Mouse (Mus musculus) gastrocnemius, adult 8-10 months (tissue): Measurements from ENCODE around the gene Dnah5. TPM values are rescaled to one million over a fixed set of nuclear protein-coding genes. Genes with fewer than 3 reads are reported as not detected.
"Not testable (repeated sequence)": the region's sequence is repeated elsewhere in the genome, so short reads cannot be mapped to it uniquely, and the experiment has no call there.

Experiments used
- DNase-seq, 2 experiments: peaks; one replicate each; pipeline ENCODE4 v3.0.0; 2022; ENCODE audit warnings: low spot score in 2 of 2
- total RNA-seq, 4 experiments: library from RNA; stranded (reverse); gene quantifications; 2 replicates each; pipeline ENCODE4 v1.2.4; 2022

The Dnah5 gene
- total RNA-seq, 4 experiments from 2014 or later: not detected

DNA sequence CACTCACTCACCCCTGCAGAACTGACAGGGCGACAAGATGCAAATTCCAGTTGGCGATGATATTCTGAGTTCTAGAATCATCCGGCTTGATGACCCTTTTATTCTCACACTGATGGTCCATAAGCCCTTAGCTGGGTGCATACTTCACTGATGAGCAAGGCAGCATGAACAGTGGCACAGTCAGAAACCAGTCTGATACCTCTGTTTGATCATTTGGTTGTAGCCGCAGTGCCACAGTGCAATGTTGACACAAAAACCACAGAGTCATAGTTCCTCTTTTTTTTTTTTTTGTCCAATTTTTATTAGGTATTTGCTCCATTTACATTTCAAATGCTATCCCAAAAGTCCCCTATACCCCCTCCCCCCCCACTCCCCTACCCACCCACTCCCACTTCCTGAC is 95.9 kb downstream of the Dnah5 start:
- no peak for DNase-seq

DNA sequence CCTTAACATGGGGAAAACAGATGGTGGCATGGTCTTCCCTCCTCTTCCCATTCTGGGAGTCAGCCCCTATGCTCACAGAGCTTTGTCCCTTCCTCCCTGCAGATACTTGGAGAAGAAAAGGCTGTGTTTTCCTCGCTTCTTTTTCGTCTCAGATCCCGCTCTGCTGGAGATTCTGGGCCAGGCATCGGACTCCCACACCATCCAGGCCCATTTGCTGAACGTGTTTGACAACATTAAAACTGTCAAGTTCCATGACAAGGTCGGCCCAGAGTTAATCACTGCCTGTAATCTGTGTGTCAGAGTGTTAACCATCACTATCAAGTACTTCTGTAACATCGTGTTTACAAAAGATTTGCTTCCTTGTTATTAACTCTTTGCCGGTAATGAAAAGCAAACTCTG is 103.6 kb downstream of the Dnah5 start:
- DNase-seq: no peak

GRCm38 (mm10) chr15:28307884-28308283 is 104.3 kb downstream of the Dnah5 start:
- DNase-seq: no peak

- no peak for DNase-seq
Measured at GRCm38 (mm10) chr15:28310516-28310915, 107.0 kb downstream of the Dnah5 start.

DNA sequence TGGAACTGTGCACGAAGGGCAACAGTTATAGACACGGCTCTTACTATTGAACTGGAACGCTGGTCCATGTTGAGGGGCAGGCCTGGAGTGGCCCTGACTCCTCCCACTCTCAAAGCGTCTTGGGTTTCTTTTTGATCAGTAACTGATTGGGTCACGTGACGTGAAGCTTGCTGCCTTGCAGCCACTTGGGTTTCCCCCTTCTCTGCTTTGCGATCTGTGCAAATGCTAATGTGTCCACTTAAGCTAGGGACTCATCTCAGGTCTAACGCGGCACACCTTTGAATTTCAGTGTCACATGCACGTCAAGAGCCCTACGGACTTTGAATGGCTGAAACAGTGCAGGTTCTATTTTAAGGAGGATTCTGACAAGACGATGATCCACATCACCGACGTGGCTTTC is 109.9 kb downstream of the Dnah5 start:
- DNase-seq: no peak

DNA sequence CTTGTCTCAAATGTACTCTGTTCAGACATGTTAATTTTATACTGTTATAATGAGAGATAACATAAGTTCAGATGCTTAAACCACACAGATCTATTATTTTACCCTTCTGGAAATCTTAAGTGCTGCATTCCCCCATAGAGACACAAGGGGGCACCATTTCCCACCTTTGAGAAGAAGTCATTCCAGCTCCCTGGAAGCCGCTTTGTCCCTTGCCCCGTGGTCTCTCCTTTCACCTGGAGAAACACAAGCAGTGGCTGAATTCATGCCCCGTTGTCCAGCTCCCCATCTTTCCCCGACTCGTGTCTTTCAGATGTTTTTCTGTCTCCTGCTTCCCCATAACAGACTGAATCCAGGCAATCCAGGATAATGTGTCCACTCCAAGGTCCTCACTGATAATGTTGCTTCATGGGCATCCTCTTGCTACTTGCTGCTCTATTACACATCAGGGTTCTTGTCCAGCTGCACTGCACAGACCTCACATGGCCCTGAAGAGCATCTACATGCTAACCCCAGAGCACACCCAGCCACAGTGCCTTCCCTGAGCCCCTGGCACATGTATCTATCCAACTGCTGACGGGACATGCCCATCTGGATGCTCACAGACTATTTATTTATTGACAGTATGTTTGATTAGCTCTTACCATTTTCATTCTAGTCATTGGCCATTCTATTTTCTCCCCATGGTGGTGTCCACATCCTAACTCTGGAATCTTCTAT is 112.4 kb downstream of the Dnah5 start:
- no peak for DNase-seq

DNA sequence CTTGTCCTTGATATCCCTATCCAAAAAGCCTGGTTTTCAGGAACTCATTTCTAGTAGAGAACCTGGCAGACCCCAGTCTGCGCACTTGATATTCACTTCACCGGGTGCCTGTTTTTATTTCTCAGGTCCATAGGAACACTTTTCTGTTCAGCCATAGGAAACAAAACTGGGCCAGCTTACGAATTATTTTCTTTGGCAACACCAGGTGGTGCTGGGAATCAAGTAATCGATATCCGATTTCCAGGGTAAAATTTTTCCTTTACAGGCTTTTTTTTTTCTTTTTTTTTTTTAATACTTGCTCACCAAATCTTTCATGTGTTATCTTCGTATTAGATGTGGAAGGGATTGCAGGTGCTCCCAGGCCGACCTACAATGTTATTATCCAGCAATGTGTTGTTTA is 119.0 kb downstream of the Dnah5 start:
- no peak for DNase-seq

- DNase-seq: no peak
Measured at GRCm38 (mm10) chr15:28326985-28327384, 123.4 kb downstream of the Dnah5 start.

DNA sequence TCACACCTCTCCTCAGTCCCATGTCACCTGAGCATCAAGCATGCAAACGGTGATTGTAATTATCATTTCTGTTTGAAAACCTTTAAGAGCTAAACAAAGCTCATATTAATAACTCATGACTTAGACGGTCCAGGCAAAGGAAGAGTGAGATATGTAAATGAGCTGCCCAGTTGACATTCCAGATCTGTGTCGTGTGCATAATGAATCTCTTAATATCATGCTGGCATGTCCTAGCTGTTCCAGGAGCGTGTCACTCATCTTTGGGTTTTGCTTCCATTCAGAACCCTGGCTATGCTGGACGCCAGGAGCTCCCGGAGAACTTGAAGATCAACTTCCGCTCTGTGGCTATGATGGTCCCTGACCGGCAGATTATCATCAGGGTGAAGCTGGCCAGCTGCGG is 123.9 kb downstream of the Dnah5 start:
- no peak for DNase-seq

DNA sequence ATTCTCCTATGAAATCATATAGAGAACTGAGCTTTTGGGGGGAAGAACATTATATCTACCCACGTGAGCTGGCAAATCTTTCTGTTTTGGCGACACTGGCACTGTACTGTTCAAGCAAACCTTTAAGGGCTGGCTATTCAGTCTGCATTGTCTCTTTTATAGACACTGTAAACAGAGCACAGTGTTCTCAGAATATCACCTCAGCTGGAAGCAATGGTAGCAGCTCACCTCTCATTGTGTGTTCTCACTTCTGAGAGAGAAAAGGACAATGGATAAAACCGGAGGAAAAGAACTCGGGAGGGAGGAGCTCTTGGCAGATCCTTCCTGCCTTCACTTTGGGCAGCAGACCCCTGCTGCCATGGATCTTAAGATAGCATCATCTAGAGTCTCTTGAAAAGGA is 137.6 kb downstream of the Dnah5 start:
- no peak for DNase-seq

DNA sequence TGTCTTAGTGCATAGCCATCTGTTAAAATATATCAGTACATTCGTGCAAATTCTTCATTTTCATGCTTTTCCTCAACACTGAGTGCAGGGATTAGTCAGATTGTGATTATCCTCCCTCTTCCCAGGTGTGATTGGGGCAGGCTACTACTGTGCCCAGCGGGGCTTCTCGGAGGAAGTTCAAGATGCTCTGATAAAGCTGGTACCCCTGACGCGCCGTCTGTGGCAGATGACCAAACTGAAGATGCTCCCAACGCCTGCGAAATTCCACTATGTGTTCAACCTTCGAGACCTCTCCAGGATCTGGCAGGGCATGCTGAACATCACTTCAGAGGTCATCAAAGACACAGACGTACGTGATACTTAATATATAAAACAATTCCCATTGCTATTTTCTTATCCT is 164.0 kb downstream of the Dnah5 start:
- DNase-seq: no peak

- no peak for DNase-seq
Measured at GRCm38 (mm10) chr15:28370431-28370830, 166.9 kb downstream of the Dnah5 start.

DNA sequence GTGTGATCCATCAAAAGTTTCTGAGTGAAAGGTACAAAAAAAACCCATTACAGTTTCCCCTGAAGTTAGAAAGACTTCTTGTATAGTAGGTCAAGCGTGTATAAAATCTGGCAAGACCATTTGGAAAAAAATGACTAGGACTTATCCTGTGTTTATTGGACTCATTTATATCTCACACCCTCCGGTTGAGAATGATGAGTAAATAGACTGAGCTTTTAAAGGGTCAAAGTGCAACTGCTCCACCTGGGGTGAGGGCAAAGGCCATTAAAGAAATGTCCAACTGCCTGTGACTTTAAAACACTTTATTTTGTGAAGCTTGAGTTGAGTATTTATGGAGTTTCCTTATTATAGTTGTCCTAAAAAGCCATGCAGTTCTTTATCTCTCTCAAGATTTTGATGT is 168.0 kb downstream of the Dnah5 start:
- DNase-seq: no peak

GRCm38 (mm10) chr15:28374394-28374793 is 170.8 kb downstream of the Dnah5 start:
- no peak for DNase-seq

DNA sequence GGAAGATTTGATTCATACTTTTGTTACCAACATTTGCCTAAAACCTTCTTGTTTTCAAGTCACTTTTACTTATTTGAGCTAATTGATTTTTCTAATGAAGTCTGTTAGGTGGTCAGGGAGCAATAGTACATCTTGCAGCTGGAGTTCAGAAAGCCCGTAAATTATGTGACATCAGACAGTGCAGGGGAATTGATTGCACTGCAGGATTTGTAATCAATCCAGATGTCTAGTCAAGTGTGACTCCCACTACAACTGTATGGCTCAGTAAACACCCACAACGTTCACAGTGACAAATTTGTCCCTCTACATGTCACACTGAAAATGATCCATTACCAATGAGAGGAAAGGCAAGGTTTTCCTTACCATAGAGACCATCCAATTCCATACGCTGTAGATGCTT is 177.4 kb downstream of the Dnah5 start:
- DNase-seq: no peak

DNA sequence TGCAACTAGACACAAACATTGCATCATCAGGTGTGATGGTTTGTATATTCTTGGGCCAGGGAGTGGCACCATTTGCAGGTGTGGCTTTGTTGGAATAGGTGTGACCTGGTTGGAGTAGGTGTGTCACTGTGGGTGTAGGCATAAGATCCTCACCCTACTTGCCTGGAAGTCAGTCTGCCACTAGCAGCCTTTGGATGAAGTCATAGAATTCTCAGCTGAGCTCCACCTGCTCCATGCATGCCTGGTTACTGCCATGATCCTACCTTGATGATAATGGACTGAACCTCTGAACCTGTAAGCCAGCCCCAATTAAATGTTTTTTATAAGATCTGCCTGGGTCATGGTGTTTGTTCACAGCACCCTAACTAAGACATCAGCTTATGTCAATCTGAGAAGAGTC is 190.2 kb downstream of the Dnah5 start:
- DNase-seq: not testable (repeated sequence)

- DNase-seq: no peak
Measured at GRCm38 (mm10) chr15:28395481-28395880, 191.9 kb downstream of the Dnah5 start.

GRCm38 (mm10) chr15:28398472-28398871 is 194.9 kb downstream of the Dnah5 start:
- no peak for DNase-seq

DNA sequence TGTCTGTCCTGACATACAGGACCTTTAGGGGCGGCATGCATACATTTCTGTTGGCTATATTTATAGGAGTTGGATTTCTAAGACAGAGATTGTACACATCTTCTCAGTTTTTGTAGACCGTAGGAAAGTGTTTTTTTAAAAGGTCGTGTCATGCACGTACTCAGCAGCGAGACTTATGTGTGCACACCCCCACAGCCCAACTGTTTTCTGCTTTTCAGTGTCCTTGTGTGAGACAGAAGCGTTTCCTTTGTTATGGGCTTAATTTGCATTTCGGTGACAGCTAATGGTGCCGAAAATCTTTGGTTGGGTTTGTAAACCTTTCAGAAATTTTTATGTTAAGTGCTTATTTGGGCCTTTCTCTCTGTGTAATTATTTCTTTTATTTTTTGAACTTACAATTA is 195.7 kb downstream of the Dnah5 start:
- DNase-seq: no peak

- no peak for DNase-seq
Measured at GRCm38 (mm10) chr15:28404630-28405029, 201.1 kb downstream of the Dnah5 start.

DNA sequence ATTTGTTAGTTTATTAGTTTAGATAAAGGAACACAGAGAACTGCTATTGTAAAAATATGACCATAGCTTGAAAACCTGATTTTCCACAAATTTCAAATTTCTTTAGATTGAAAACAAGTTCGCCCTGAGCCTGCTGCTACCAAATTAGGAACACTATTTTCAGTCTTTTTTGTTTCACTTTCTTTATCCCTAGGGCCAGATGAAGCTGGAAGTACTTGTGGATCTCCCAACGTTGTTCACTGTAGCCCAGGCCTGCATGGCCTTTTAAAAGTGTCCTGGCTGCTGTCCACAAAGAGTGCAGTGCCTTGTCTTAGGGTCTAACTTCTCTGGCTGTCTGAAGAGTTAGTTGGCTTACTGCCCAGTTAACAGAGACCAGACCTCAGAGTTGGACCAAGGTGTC is 201.6 kb downstream of the Dnah5 start:
- no peak for DNase-seq

GRCm38 (mm10) chr15:28439702-28440101 is 236.2 kb downstream of the Dnah5 start:
- DNase-seq: no peak

DNA sequence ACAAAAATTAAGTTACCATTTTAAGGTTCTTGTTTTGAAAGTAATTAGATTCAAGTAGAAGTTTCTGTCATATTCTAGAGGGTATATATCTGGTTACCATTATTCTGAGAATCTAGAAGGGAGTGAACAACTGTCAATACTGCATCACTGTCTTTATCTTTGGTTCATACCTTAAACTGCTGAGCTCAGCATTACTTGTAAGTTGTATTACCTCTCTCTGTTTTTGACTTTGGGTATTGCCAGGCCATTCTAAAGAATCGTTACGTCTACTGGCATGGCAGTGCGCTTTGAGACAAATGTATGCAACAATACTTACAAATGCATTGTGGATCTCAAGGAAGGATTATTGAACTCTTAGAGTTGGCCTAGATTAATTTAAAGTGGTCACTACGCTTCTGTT is 240.9 kb downstream of the Dnah5 start:
- no peak for DNase-seq
